Mouse (Mus musculus): Measurements from ENCODE around the gene Ankrd23.

- TF ChIP-seq CTCF (IDR thresholded peaks at IDR 0.05; ENCODE audit: low read depth): no peak
- TF ChIP-seq EP300 (IDR thresholded peaks at IDR 0.05; ENCODE audit: low read depth): no peak
Observed at GRCm38 (mm10) chr1:36542925-36543324, 6.2 kb upstream of the Ankrd23 start.

Data from liver, postnatal 0 days (tissue).